Mouse (Mus musculus) embryonic facial prominence, embryonic 13.5 days (tissue): ENCODE results near the gene Ldlrad2. TPM values are rescaled to one million over a fixed set of nuclear protein-coding genes. Genes with fewer than 3 reads are reported as not detected.
"Not testable (repeated sequence)": the region's sequence is repeated elsewhere in the genome, so short reads cannot be mapped to it uniquely, and the experiment has no call there.

Experiments used
- ATAC-seq: fragments of 200-750 bp; cut with Nextera tagmentation; 2 replicates; pipeline ENCODE4 v1.8.0; 2017; ENCODE audit warnings: low read depth; ENCODE audit not compliant: insufficient number of reproducible peaks, insufficient read depth, low FRiP score, low TSS enrichment
- H3K27ac ChIP-seq: fragments of 300-500 bp; sonication (generic); 2 replicates; pipeline ENCODE4 v1.5.1; 2015; ENCODE audit warnings: moderate library complexity, mild to moderate bottlenecking, inconsistent platforms
- H3K27me3 ChIP-seq: fragments of 300-500 bp; sonication (generic); 2 replicates; pipeline ENCODE4 v1.6.1; 2015; ENCODE audit warnings: mild to moderate bottlenecking, inconsistent platforms
- H3K36me3 ChIP-seq: fragments of 300-500 bp; sonication (generic); 2 replicates; pipeline ENCODE4 v1.6.1; 2015; ENCODE audit warnings: mild to moderate bottlenecking, inconsistent platforms
- H3K4me1 ChIP-seq: fragments of 300-500 bp; sonication (generic); 2 replicates; pipeline ENCODE4 v1.6.1; 2015; ENCODE audit warnings: inconsistent platforms
- H3K4me2 ChIP-seq: fragments of 300-500 bp; sonication (generic); 2 replicates; pipeline ENCODE4 v1.6.1; 2015; ENCODE audit warnings: moderate library complexity, mild to moderate bottlenecking, inconsistent platforms
- H3K4me3 ChIP-seq: fragments of 300-500 bp; sonication (generic); 2 replicates; pipeline ENCODE4 v1.5.1; 2015; ENCODE audit warnings: mild to moderate bottlenecking, inconsistent platforms
- H3K9ac ChIP-seq: fragments of 300-500 bp; sonication (generic); 2 replicates; pipeline ENCODE4 v1.6.1; 2015; ENCODE audit warnings: mild to moderate bottlenecking, inconsistent platforms
- H3K9me3 ChIP-seq: fragments of 300-500 bp; sonication (generic); 2 replicates; pipeline ENCODE4 v1.6.1; 2016; ENCODE audit warnings: inconsistent platforms
- WGBS: fragments of 180-500 bp; shearing (Covaris S2); methylation state at CpG from one replicate; pipeline ENCODE4 v1.1.7; 2015; ENCODE audit warnings: mixed read lengths; 5-methylcytosine and 5-hydroxymethylcytosine counted together
- polyA plus RNA-seq: library from polyadenylated mRNA; unstranded; fragments of >200 nt; fragmentation: Nextera tagmentation; extraction: Ambion mirVana; gene quantifications from 2 replicates; pipeline ENCODE4 v1.2.1, GENCODE M21; 2015

The Ldlrad2 gene
- polyA plus RNA-seq, 1 experiment from 2014 or later, result not detected

- H3K4me1 ChIP-seq, result peaks cover 11% of the 10 kb centered on the region
- WGBS, result 91% methylated on average over 4 of the region's 4 CpGs
- no peaks in the 10 kb centered on the region for H3K36me3 ChIP-seq
- H3K27me3 ChIP-seq, result no peaks in the 10 kb centered on the region
- no peak overlapping the region for H3K4me3 ChIP-seq
- no peak overlapping the region for H3K4me2 ChIP-seq
- no peak overlapping the region for H3K9ac ChIP-seq
- ATAC-seq, result no peak
- no peak overlapping the region for H3K27ac ChIP-seq
- no peaks in the 10 kb centered on the region for H3K9me3 ChIP-seq
Measured at GRCm38 (mm10) chr4:137590961-137591360, 16.6 kb upstream of the Ldlrad2 start.

DNA sequence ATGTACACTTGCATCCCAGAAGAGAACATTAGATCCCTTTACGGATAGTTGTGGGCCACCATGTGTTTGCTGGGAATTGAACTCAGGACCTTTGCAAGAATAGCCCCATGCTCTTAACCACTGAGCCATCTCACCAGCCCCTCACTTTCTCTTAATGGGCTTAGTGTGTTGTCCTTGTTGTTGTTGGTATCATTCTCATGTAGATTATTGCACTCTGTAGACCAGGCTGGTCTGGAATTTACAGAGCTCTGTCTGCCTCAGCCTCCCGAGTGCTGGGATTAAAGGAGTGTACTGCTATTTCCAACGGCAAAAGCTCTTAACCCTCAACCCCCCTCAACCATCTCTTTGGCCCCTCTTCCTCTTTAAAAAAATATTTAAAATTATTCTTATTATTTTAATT is 15.2 kb upstream of the Ldlrad2 start:
- Histone ChIP-seq H3K9ac (no peak overlapping the region), H3K36me3 (no peaks in the 10 kb centered on the region), H3K27me3 (no peaks in the 10 kb centered on the region), H3K4me3 (no peak overlapping the region), H3K27ac (no peak overlapping the region), H3K4me1 (no peaks in the 10 kb centered on the region), H3K4me2 (no peak overlapping the region), H3K9me3 (no peaks in the 10 kb centered on the region)
- no peak for ATAC-seq
- 86% methylated on average over 3 of the region's 3 CpGs for WGBS

DNA sequence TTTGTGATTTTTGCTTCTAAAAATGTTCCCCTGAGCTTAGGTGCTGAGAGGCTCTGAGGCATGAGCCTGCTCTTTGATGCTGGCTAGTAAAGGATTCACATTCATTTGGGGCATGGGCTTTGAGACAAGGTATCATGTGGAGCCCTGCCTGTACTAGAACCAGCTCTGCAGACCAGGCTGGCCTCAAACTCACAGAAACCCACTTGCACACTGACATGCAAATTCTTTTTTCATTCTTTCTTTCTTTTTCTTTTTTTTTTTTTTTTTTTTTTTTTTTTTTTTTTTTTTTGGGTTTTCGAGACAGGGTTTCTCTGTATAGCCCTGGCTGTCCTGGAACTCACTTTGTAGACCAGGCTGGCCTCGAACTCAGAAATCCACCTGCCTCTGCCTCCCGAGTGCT is 14.7 kb upstream of the Ldlrad2 start:
- H3K9ac ChIP-seq, H3K27ac ChIP-seq, ATAC-seq, H3K4me2 ChIP-seq, H3K4me1 ChIP-seq, H3K9me3 ChIP-seq, H3K36me3 ChIP-seq, H3K4me3 ChIP-seq, H3K27me3 ChIP-seq: not testable (repeated sequence)
- WGBS, result 88% methylated on average over 2 of the region's 3 CpGs

DNA sequence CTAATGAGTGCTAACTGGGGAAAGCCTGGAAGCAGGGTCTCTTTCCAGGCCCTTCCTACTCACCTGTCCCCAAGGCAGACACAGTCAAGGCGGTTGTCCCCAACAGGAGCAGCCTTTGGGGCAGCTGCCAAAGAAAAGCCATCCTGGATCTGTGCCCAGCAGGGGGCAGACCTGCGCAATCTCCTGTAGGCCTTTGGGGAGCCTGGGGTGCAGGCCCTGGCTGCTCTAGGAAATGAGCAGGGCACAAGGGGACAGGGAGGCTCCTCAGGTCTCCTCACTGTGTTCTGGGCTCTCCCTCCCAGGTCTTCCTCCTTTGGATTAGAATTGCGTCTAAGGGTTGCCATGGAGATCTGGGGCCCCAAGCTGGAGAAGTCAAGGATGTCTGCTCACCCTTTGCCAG is 7.4 kb upstream of the Ldlrad2 start:
- Histone ChIP-seq H3K27ac (no peak overlapping the region), H3K4me2 (no peak overlapping the region), H3K36me3 (no peaks in the 10 kb centered on the region), H3K27me3 (peaks cover 23% of the 10 kb centered on the region), H3K4me1 (peaks cover 10% of the 10 kb centered on the region), H3K4me3 (no peak overlapping the region), H3K9ac (no peak overlapping the region), H3K9me3 (no peaks in the 10 kb centered on the region)
- no peak for ATAC-seq
- WGBS, result 30% methylated on average over 3 of the region's 3 CpGs

- Histone ChIP-seq H3K27me3 (peaks cover 23% of the 10 kb centered on the region), H3K4me1 (peaks cover 10% of the 10 kb centered on the region), H3K4me3 (no peak overlapping the region), H3K27ac (no peak overlapping the region), H3K36me3 (no peaks in the 10 kb centered on the region), H3K9me3 (no peaks in the 10 kb centered on the region), H3K4me2 (no peak overlapping the region), H3K9ac (no peak overlapping the region)
- 57% methylated on average over 2 of the region's 2 CpGs for WGBS
- no peak for ATAC-seq
Measured at GRCm38 (mm10) chr4:137580299-137580698, 5.9 kb upstream of the Ldlrad2 start.

DNA sequence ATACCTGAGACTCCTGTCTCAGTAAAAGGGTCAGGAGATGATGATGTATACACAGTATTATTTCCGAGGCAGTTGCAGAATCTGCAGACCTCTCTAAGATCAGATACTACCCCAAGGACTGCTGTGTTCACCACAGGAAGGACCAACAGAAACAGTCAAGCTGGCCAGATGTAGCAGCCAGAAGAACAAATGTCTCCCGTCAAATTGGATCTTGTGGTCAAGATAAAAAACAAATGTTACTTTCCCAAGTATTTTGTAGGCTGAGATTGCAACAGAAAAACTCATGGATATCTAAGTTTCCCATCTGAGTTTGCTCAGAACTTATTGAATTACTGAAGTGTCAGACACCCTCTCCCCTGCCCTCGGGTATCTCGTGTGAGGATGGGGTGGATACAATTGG is 5.4 kb upstream of the Ldlrad2 start:
- Histone ChIP-seq H3K9me3 (no peaks in the 10 kb centered on the region), H3K4me1 (peaks cover 10% of the 10 kb centered on the region), H3K36me3 (no peaks in the 10 kb centered on the region), H3K4me2 (no peak overlapping the region), H3K4me3 (no peak overlapping the region), H3K27me3 (peaks cover 23% of the 10 kb centered on the region), H3K9ac (no peak overlapping the region), H3K27ac (no peak overlapping the region)
- ATAC-seq, result no peak
- WGBS, result 34% methylated on average over 4 of the region's 4 CpGs

DNA sequence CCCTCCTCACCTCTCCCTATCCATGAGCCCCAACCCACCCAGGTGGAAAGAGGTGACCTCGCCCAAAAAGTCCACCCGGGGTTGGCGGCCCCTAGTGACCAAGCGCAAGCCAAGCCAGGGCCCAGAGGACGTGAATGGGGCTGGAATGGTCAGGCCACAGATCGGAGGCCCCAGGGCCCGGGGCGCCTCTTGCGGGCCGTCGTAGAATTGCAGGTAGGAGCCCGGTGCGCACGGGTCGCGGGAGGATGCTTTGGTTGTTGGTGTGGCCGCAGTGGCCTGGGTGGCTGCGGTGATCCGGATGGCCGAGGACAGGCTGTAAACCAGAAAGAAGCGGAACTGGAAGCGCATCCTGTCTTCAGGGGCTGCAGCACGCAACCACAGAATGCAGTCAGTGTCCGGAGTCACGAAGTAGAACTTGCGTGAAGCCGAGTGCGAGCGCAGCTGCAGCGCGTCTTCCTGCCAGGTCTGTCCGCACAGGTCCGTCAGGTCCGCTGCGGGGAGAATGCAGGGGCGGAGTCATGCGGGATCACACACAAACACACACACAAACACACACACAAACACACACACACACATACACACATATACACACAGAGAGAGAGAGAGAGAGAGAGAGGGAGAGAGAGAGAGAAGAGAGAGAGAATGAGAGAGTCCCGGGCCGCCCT is 3.9 kb upstream of the Ldlrad2 start:
- Histone ChIP-seq H3K27me3 (peaks cover 23% of the 10 kb centered on the region), H3K9ac (peak overlapping the region; percentile 69), H3K36me3 (no peaks in the 10 kb centered on the region), H3K4me2 (peak overlapping the region; percentile 71), H3K27ac (no peak overlapping the region), H3K9me3 (no peaks in the 10 kb centered on the region), H3K4me3 (peak overlapping the region; percentile 40), H3K4me1 (peaks cover 10% of the 10 kb centered on the region)
- ATAC-seq, result no peak
- WGBS, result 4% methylated on average over 39 of the region's 39 CpGs

GRCm38 (mm10) chr4:137577486-137577885 is 3.1 kb upstream of the Ldlrad2 start:
- H3K9me3 ChIP-seq, result no peaks in the 10 kb centered on the region
- H3K4me2 ChIP-seq, result no peak overlapping the region
- ATAC-seq, result no peak
- H3K36me3 ChIP-seq, result no peaks in the 10 kb centered on the region
- WGBS, result 95% methylated on average over 12 of the region's 12 CpGs
- H3K27me3 ChIP-seq, result peaks cover 23% of the 10 kb centered on the region
- no peak overlapping the region for H3K27ac ChIP-seq
- H3K9ac ChIP-seq, result no peak overlapping the region
- peaks cover 10% of the 10 kb centered on the region for H3K4me1 ChIP-seq
- H3K4me3 ChIP-seq, result no peak overlapping the region

GRCm38 (mm10) chr4:137569873-137570272 is 4.5 kb downstream of the Ldlrad2 start:
- Histone ChIP-seq H3K4me3 (no peak overlapping the region), H3K4me1 (peaks cover 6% of the 10 kb centered on the region), H3K9me3 (no peaks in the 10 kb centered on the region), H3K36me3 (peaks cover 64% of the 10 kb centered on the region), H3K4me2 (no peak overlapping the region), H3K9ac (peak overlapping the region; percentile 27; the same call in 1 of the 2 replicates), H3K27me3 (no peaks in the 10 kb centered on the region), H3K27ac (no peak overlapping the region)
- 83% methylated on average over 9 of the region's 9 CpGs for WGBS
- ATAC-seq, result no peak

- peaks cover 88% of the 10 kb centered on the region for H3K36me3 ChIP-seq
- H3K9me3 ChIP-seq, result no peaks in the 10 kb centered on the region
- 92% methylated on average over 16 of the region's 16 CpGs for WGBS
- H3K4me1 ChIP-seq, result no peaks in the 10 kb centered on the region
- no peaks in the 10 kb centered on the region for H3K27me3 ChIP-seq
- H3K27ac ChIP-seq, result no peak overlapping the region
- ATAC-seq, result no peak
- no peak overlapping the region for H3K4me3 ChIP-seq
- H3K9ac ChIP-seq, result no peak overlapping the region
- no peak overlapping the region for H3K4me2 ChIP-seq
Measured at GRCm38 (mm10) chr4:137556673-137557210, 17.6 kb downstream of the Ldlrad2 start.

DNA sequence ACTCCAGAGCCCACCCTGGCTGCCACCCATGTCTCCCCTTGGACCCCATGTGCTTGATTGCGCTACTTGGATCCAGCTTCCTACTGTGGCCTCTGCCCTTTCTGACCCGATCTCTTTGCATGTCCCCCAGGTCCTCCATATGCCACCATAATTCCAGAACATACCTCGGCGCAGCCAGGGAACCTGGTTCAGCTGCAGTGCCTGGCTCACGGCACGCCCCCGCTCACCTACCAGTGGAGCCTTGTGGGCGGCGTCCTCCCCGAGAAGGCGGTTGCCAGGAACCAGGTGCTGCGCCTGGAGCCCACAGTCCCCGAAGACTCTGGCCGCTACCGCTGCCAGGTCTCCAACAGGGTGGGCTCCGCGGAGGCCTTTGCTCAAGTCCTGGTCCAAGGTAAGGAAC is 20.9 kb downstream of the Ldlrad2 start:
- Histone ChIP-seq H3K27me3 (no peaks in the 10 kb centered on the region), H3K4me3 (no peak overlapping the region), H3K9me3 (no peaks in the 10 kb centered on the region), H3K27ac (no peak overlapping the region), H3K36me3 (peaks cover 94% of the 10 kb centered on the region), H3K4me2 (no peak overlapping the region), H3K4me1 (no peaks in the 10 kb centered on the region), H3K9ac (no peak overlapping the region)
- 96% methylated on average over 17 of the region's 17 CpGs for WGBS
- no peak for ATAC-seq

DNA sequence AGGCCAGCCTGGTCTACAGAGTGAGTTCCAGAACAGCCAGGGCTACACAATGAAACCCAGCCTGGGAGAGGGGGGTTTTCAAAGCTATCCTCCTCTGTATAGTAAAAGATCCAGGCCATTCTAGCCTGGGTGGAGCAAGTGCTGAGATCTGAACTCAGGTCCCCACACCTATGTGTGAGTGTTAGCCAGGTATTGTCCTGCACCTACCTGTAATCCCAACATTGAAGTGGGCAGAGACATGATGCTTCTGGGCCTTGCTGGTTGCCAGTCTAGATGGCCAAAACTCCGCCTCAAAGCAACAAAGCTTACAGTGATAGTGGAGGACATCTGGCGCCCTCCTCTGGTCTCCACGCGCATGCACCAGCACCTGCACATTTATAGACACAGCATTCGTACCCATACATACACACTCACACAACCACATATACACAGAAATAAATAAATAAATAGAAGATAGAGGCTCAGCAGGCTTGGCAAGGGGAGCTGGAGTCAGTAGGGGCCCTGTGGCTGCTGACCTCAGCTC is 28.3 kb downstream of the Ldlrad2 start:
- no peak for ATAC-seq
- no peak overlapping the region for H3K27ac ChIP-seq
- H3K9me3 ChIP-seq, result no peaks in the 10 kb centered on the region
- no peaks in the 10 kb centered on the region for H3K4me1 ChIP-seq
- 76% methylated on average over 5 of the region's 5 CpGs for WGBS
- no peak overlapping the region for H3K4me3 ChIP-seq
- peaks cover 99% of the 10 kb centered on the region for H3K36me3 ChIP-seq
- no peaks in the 10 kb centered on the region for H3K27me3 ChIP-seq
- no peak overlapping the region for H3K4me2 ChIP-seq
- H3K9ac ChIP-seq, result no peak overlapping the region
